Mouse (Mus musculus): ENCODE measurements around the gene Btf3l4. TPM values are rescaled to one million over a fixed set of nuclear protein-coding genes. Genes with fewer than 3 reads are reported as not detected.

Btf3l4 gene
- total RNA-seq, 2 experiments from 2014 or later, result 105 to 108 TPM

Other genes starting within 250 kb of the Btf3l4 start
- 10 to 100 TPM; 21.6 to 21.7 TPM for gene Cc2d1b, start 213.7 kb downstream of the Btf3l4 start, total RNA-seq (2021)
- gene 3110021N24Rik, start 114.0 kb downstream of the Btf3l4 start, total RNA-seq (2021), result under 1 TPM; 0.29 to 0.47 TPM
- 10 to 100 TPM; 24.0 to 26.8 TPM for gene Zfyve9, start 52.8 kb downstream of the Btf3l4 start, total RNA-seq (2021)
- gene Txndc12, start 987 bp upstream of the Btf3l4 start, total RNA-seq (2021), result 10 to 100 TPM; 52.4 to 60.3 TPM
- 10 to 100 TPM; 18.6 to 19.8 TPM for gene Kti12, start 14.2 kb upstream of the Btf3l4 start, total RNA-seq (2021)
- gene A730015C16Rik, start 15.0 kb upstream of the Btf3l4 start, total RNA-seq (2021), result not detected
- 1 to 10 TPM in 1 of 2 experiments, under 1 TPM in 1; 0.50 to 1.2 TPM for gene Rab3b, start 45.4 kb upstream of the Btf3l4 start, total RNA-seq (2021)
- 100 to 1,000 TPM in 1 of 2 experiments, 10 to 100 TPM in 1; 88.8 to 101 TPM for gene Nrd1, start 167.0 kb upstream of the Btf3l4 start, total RNA-seq (2021)

All from heart, postnatal 10 days (tissue).